In the genomic region with DNA sequence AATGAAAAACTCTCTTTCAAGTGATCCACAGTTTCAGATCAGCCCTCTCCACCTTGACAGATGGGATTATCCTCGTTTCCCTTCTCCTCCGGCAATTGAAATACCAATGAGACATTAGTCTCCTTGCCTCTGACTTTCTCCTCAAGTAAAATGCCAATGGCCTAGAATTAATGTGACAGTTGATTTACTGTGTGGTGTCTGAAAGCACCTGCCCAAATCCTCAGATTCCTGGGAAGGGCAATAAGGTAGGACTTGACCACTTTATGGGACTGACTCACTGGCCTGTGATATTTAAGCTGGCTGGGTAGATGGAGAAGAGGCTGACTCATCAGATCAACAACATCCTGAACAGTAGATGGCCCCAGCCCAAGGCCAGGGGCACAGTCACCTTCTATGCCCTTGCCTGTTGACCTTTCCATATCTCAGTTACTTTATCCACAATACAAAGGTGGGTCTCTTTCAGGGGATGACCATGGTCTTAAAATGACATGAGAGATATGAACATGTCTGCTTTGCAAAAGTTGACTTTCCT, we compare ENCODE assay signal across 39 mouse cellular contexts. TPM values are rescaled to one million over a fixed set of nuclear protein-coding genes. Genes with fewer than 3 reads are reported as not detected.
"Had no signal": no experiment of that assay in that cellular context is flagged by ENCODE, and none has a peak within 500 bp of the region (broad histone marks: within the 10 kb centered on the region; RNA-seq: fewer than 3 reads in every experiment).

No protein-coding gene starts in this region.

- H3K4me2 ChIP-seq: heart, embryonic 11.5 days; heart, embryonic 13.5 days; heart, embryonic 15.5 days; hindbrain, embryonic 13.5 days; hindbrain, embryonic 15.5 days; intestine, embryonic 15.5 days; limb, embryonic 12.5 days; liver, embryonic 11.5 days; liver, embryonic 13.5 days; liver, embryonic 15.5 days had no signal

- H3K4me1 ChIP-seq: heart, embryonic 15.5 days; intestine, embryonic 15.5 days; liver, embryonic 13.5 days; liver, embryonic 15.5 days had no signal

- H3K36me3 ChIP-seq: heart, embryonic 13.5 days; heart, embryonic 15.5 days; hindbrain, embryonic 13.5 days; hindbrain, embryonic 15.5 days; intestine, embryonic 15.5 days; limb, embryonic 10.5 days; limb, embryonic 12.5 days; liver, embryonic 13.5 days; liver, embryonic 15.5 days had no signal

- H3K9me3 ChIP-seq: heart, embryonic 13.5 days; heart, embryonic 15.5 days; hindbrain, embryonic 13.5 days; hindbrain, embryonic 15.5 days; intestine, embryonic 15.5 days; limb, embryonic 10.5 days; limb, embryonic 12.5 days; liver, embryonic 13.5 days; liver, embryonic 15.5 days had no signal

- H3K27ac ChIP-seq: gastrocnemius, adult 2 months; heart, embryonic 13.5 days; heart, embryonic 15.5 days; hindbrain, embryonic 13.5 days; hindbrain, embryonic 15.5 days; intestine, embryonic 15.5 days; layer of hippocampus, adult 2 months; left cerebral cortex, adult 2 months; limb, embryonic 10.5 days; limb, embryonic 12.5 days; liver, embryonic 13.5 days; liver, embryonic 15.5 days had no signal

- ATAC-seq: inflammation-experienced regulatory T-cells, adult 6 months; intestine, embryonic 15.5 days; intestine, postnatal 0 days had no signal

- H3K4me3 ChIP-seq: gastrocnemius, adult 2 months; heart, embryonic 13.5 days; heart, embryonic 15.5 days; hindbrain, embryonic 13.5 days; hindbrain, embryonic 15.5 days; intestine, embryonic 15.5 days; layer of hippocampus, adult 2 months; left cerebral cortex, adult 2 months; limb, embryonic 10.5 days; limb, embryonic 12.5 days; liver, embryonic 13.5 days; liver, embryonic 15.5 days had no signal

- H3K27me3 ChIP-seq: heart, embryonic 13.5 days; heart, embryonic 15.5 days; hindbrain, embryonic 15.5 days; intestine, embryonic 15.5 days; limb, embryonic 12.5 days; liver, embryonic 13.5 days; liver, embryonic 15.5 days had no signal

- DNase-seq: gastrocnemius, adult 2 months; gastrocnemius, postnatal 10 days; gastrocnemius, postnatal 25 days; heart, adult 18-20 months; heart, postnatal 14 days; heart, postnatal 36 days; kidney, adult 18-20 months; kidney, adult 8-10 months; kidney, postnatal 10 days; kidney, postnatal 25 days; kidney, postnatal 4 days; liver; liver, embryonic 13.5 days had no signal

- H3K9ac ChIP-seq: heart, embryonic 13.5 days; heart, embryonic 15.5 days; hindbrain, embryonic 13.5 days; hindbrain, embryonic 15.5 days; intestine, embryonic 15.5 days; limb, embryonic 12.5 days; liver, embryonic 13.5 days; liver, embryonic 15.5 days had no signal

RNA-seq across cellular contexts. Expression of a gene that starts 24.1 kb away (rescaled TPM):
- total RNA-seq: granulocyte monocyte progenitor cell, adult 5-6 weeks; hematopoietic stem cell, adult 5-6 weeks had no signal

RNA-seq across cellular contexts. Expression of a gene that starts 27.4 kb away (rescaled TPM):
- total RNA-seq: gastrocnemius, adult 2 months; gastrocnemius, postnatal 25 days; granulocyte monocyte progenitor cell, adult 5-6 weeks; heart, postnatal 14 days; heart, postnatal 36 days; hematopoietic stem cell, adult 5-6 weeks; layer of hippocampus, adult 2 months; layer of hippocampus, postnatal 10 days; left cerebral cortex, adult 2 months; left cerebral cortex, postnatal 14 days; left cerebral cortex, postnatal 36 days had no signal
- polyA plus RNA-seq: heart, embryonic 11.5 days; heart, embryonic 13.5 days; heart, embryonic 15.5 days; heart, postnatal 0 days; hindbrain, embryonic 11.5 days; hindbrain, embryonic 15.5 days; intestine, embryonic 15.5 days; intestine, postnatal 0 days; kidney, embryonic 14.5 days; limb, embryonic 10.5 days; liver, embryonic 11.5 days; liver, embryonic 13.5 days had no signal

RNA-seq across cellular contexts. Expression of a gene that starts 36.5 kb away (rescaled TPM):
- total RNA-seq: gastrocnemius, adult 2 months; gastrocnemius, postnatal 10 days; gastrocnemius, postnatal 25 days; gastrocnemius, postnatal 4 days; granulocyte monocyte progenitor cell, adult 5-6 weeks; heart, adult 18-20 months; heart, postnatal 14 days; heart, postnatal 36 days; hematopoietic stem cell, adult 5-6 weeks; layer of hippocampus, adult 2 months; layer of hippocampus, postnatal 10 days; layer of hippocampus, postnatal 25 days; left cerebral cortex, adult 2 months; left cerebral cortex, postnatal 14 days; left cerebral cortex, postnatal 36 days had no signal
- polyA plus RNA-seq: heart, embryonic 11.5 days; heart, embryonic 13.5 days; hindbrain, embryonic 11.5 days; hindbrain, embryonic 13.5 days; intestine, embryonic 15.5 days; kidney, embryonic 14.5 days; kidney, embryonic 16.5 days; limb, embryonic 10.5 days; limb, embryonic 12.5 days; limb, embryonic 14.5 days; liver, embryonic 11.5 days; liver, embryonic 13.5 days; liver, embryonic 15.5 days had no signal

RNA-seq across cellular contexts. Expression of a gene that starts 45.3 kb away (rescaled TPM):
- total RNA-seq: gastrocnemius, adult 2 months; gastrocnemius, postnatal 25 days; gastrocnemius, postnatal 4 days; granulocyte monocyte progenitor cell, adult 5-6 weeks; heart, adult 18-20 months; heart, postnatal 14 days; heart, postnatal 36 days; hematopoietic stem cell, adult 5-6 weeks; layer of hippocampus, adult 2 months; layer of hippocampus, postnatal 10 days; layer of hippocampus, postnatal 25 days; left cerebral cortex, adult 2 months; left cerebral cortex, postnatal 14 days; left cerebral cortex, postnatal 36 days had no signal
- polyA plus RNA-seq: hindbrain, embryonic 11.5 days; kidney, embryonic 14.5 days; limb, embryonic 10.5 days; limb, embryonic 12.5 days had no signal
